Mouse (Mus musculus) hindbrain, embryonic 10.5 days (tissue): ENCODE measurements around the gene Rgs16. TPM values are rescaled to one million over a fixed set of nuclear protein-coding genes. Genes with fewer than 3 reads are reported as not detected.
"Not testable (repeated sequence)": the region's sequence is repeated elsewhere in the genome, so short reads cannot be mapped to it uniquely, and the experiment has no call there.

ENCODE experiments used
- DNase-seq: peaks from one replicate; pipeline ENCODE4 v3.0.0-alpha.2; 2017; ENCODE audit warnings: low spot score
- H3K27ac ChIP-seq: fragments of 300-500 bp; sonication (generic); 2 replicates; pipeline ENCODE4 v1.5.1; 2016; ENCODE audit warnings: mild to moderate bottlenecking, moderate library complexity
- H3K27me3 ChIP-seq: fragments of 300-500 bp; sonication (generic); 2 replicates; pipeline ENCODE4 v1.6.1; 2016; ENCODE audit warnings: mild to moderate bottlenecking; ENCODE audit not compliant: poor library complexity, insufficient read depth, severe bottlenecking
- H3K36me3 ChIP-seq: fragments of 300-500 bp; sonication (generic); 2 replicates; pipeline ENCODE4 v1.6.1; 2016; ENCODE audit warnings: mild to moderate bottlenecking, moderate library complexity
- H3K4me1 ChIP-seq: fragments of 300-500 bp; sonication (generic); replicated peaks from 2 replicates; pipeline ENCODE4 v1.6.1; 2016; ENCODE audit warnings: mild to moderate bottlenecking
- H3K4me3 ChIP-seq: fragments of 300-500 bp; sonication (generic); 2 replicates; pipeline ENCODE4 v1.5.1; 2016; ENCODE audit warnings: mild to moderate bottlenecking, moderate library complexity
- H3K9me3 ChIP-seq: fragments of 300-500 bp; sonication (generic); 2 replicates; pipeline ENCODE4 v1.6.1; 2016; ENCODE audit warnings: mild to moderate bottlenecking, moderate library complexity
- WGBS: fragments of 180-500 bp; shearing (Covaris S2); methylation state at CpG from one replicate; pipeline ENCODE4 v1.1.7; 2016; 5-methylcytosine and 5-hydroxymethylcytosine counted together
- polyA plus RNA-seq: library from polyadenylated mRNA; unstranded; fragments of >200 nt; fragmentation: Nextera tagmentation; extraction: Ambion mirVana; gene quantifications from 2 replicates; pipeline ENCODE4 v1.2.1, GENCODE M21; 2016

Gene Rgs16
- polyA plus RNA-seq, 1 experiment from 2014 or later: 21.1 TPM

- H3K36me3 ChIP-seq: no peaks in the 10 kb centered on the region
- no peaks in the 10 kb centered on the region for H3K27me3 ChIP-seq
- no peak for DNase-seq
- no peak overlapping the region for H3K27ac ChIP-seq
- WGBS: 90% methylated on average over 5 of the region's 5 CpGs
- no peaks in the 10 kb centered on the region for H3K4me1 ChIP-seq
- no peak overlapping the region for H3K4me3 ChIP-seq
- no peaks in the 10 kb centered on the region for H3K9me3 ChIP-seq
Measured at GRCm38 (mm10) chr1:153768465-153768864, 28.3 kb downstream of the Rgs16 start.

- not testable (repeated sequence) for H3K36me3 ChIP-seq, H3K27me3 ChIP-seq, H3K9me3 ChIP-seq, H3K27ac ChIP-seq, DNase-seq, H3K4me3 ChIP-seq, H3K4me1 ChIP-seq
- WGBS: 67% methylated on average over 6 of the region's 6 CpGs
Measured at GRCm38 (mm10) chr1:153769571-153769970, 29.4 kb downstream of the Rgs16 start.

GRCm38 (mm10) chr1:153769998-153770775 lies 30.0 kb downstream of the Rgs16 start:
- H3K27ac ChIP-seq: no peak overlapping the region
- no peaks in the 10 kb centered on the region for H3K36me3 ChIP-seq
- H3K4me1 ChIP-seq: no peaks in the 10 kb centered on the region
- no peak overlapping the region for H3K4me3 ChIP-seq
- no peaks in the 10 kb centered on the region for H3K9me3 ChIP-seq
- DNase-seq: no peak
- no peaks in the 10 kb centered on the region for H3K27me3 ChIP-seq
- 83% methylated on average over 10 of the region's 10 CpGs for WGBS

GRCm38 (mm10) chr1:153770776-153771167 lies 30.6 kb downstream of the Rgs16 start:
- H3K4me1 ChIP-seq: no peaks in the 10 kb centered on the region
- no peak overlapping the region for H3K27ac ChIP-seq
- WGBS: 86% methylated on average over 1 of the region's 1 CpGs
- H3K9me3 ChIP-seq: no peaks in the 10 kb centered on the region
- H3K27me3 ChIP-seq: no peaks in the 10 kb centered on the region
- no peak overlapping the region for H3K4me3 ChIP-seq
- H3K36me3 ChIP-seq: no peaks in the 10 kb centered on the region
- no peak for DNase-seq

GRCm38 (mm10) chr1:153775174-153775573 lies 35.0 kb downstream of the Rgs16 start:
- DNase-seq: no peak
- H3K4me3 ChIP-seq: no peak overlapping the region
- H3K27ac ChIP-seq: no peak overlapping the region
- H3K36me3 ChIP-seq: no peaks in the 10 kb centered on the region
- H3K9me3 ChIP-seq: no peaks in the 10 kb centered on the region
- H3K27me3 ChIP-seq: no peaks in the 10 kb centered on the region
- H3K4me1 ChIP-seq: no peaks in the 10 kb centered on the region
- WGBS: 93% methylated on average over 6 of the region's 6 CpGs

- no peaks in the 10 kb centered on the region for H3K4me1 ChIP-seq
- no peaks in the 10 kb centered on the region for H3K27me3 ChIP-seq
- no peak overlapping the region for H3K4me3 ChIP-seq
- 90% methylated on average over 7 of the region's 7 CpGs for WGBS
- no peaks in the 10 kb centered on the region for H3K36me3 ChIP-seq
- DNase-seq: no peak
- no peak overlapping the region for H3K27ac ChIP-seq
- no peaks in the 10 kb centered on the region for H3K9me3 ChIP-seq
Measured at GRCm38 (mm10) chr1:153776257-153776656, 36.1 kb downstream of the Rgs16 start.

GRCm38 (mm10) chr1:153778205-153778604 lies 38.1 kb downstream of the Rgs16 start:
- Histone ChIP-seq H3K4me3 (no peak overlapping the region), H3K27ac (no peak overlapping the region), H3K4me1 (no peaks in the 10 kb centered on the region), H3K36me3 (no peaks in the 10 kb centered on the region), H3K27me3 (no peaks in the 10 kb centered on the region), H3K9me3 (no peaks in the 10 kb centered on the region)
- no peak for DNase-seq
- 90% methylated on average over 10 of the region's 10 CpGs for WGBS

- no peaks in the 10 kb centered on the region for H3K9me3 ChIP-seq
- no peak for DNase-seq
- H3K36me3 ChIP-seq: no peaks in the 10 kb centered on the region
- no peaks in the 10 kb centered on the region for H3K4me1 ChIP-seq
- no peaks in the 10 kb centered on the region for H3K27me3 ChIP-seq
- no peak overlapping the region for H3K4me3 ChIP-seq
- H3K27ac ChIP-seq: no peak overlapping the region
- 52% methylated on average over 1 of the region's 1 CpGs for WGBS
Measured at GRCm38 (mm10) chr1:153783339-153783738, 43.2 kb downstream of the Rgs16 start.

- H3K4me1 ChIP-seq: no peaks in the 10 kb centered on the region
- no peak overlapping the region for H3K27ac ChIP-seq
- H3K9me3 ChIP-seq: no peaks in the 10 kb centered on the region
- no peak for DNase-seq
- no peaks in the 10 kb centered on the region for H3K36me3 ChIP-seq
- no peak overlapping the region for H3K4me3 ChIP-seq
- H3K27me3 ChIP-seq: no peaks in the 10 kb centered on the region
- 81% methylated on average over 4 of the region's 4 CpGs for WGBS
Measured at GRCm38 (mm10) chr1:153785608-153786007, 45.5 kb downstream of the Rgs16 start.

- H3K4me3 ChIP-seq: no peak overlapping the region
- no peak for DNase-seq
- 63% methylated on average over 2 of the region's 2 CpGs for WGBS
- H3K27me3 ChIP-seq: no peaks in the 10 kb centered on the region
- H3K27ac ChIP-seq: no peak overlapping the region
- no peaks in the 10 kb centered on the region for H3K4me1 ChIP-seq
- no peaks in the 10 kb centered on the region for H3K36me3 ChIP-seq
- H3K9me3 ChIP-seq: no peaks in the 10 kb centered on the region
Measured at GRCm38 (mm10) chr1:153790708-153791107, 50.6 kb downstream of the Rgs16 start.

GRCm38 (mm10) chr1:153794241-153794640 lies 54.1 kb downstream of the Rgs16 start:
- WGBS: 87% methylated on average over 3 of the region's 3 CpGs
- H3K9me3 ChIP-seq: no peaks in the 10 kb centered on the region
- H3K4me3 ChIP-seq: no peak overlapping the region

More at GRCm38 (mm10) chr1:153794241-153794640, 54.1 kb downstream of the Rgs16 start:
- Histone ChIP-seq H3K36me3 (no peaks in the 10 kb centered on the region), H3K27me3 (no peaks in the 10 kb centered on the region), H3K4me1 (no peaks in the 10 kb centered on the region), H3K27ac (no peak overlapping the region)
- no peak for DNase-seq
